Mouse (Mus musculus) hindbrain, embryonic 15.5 days (tissue): ENCODE data around the gene Cdc26. TPM values are rescaled to one million over a fixed set of nuclear protein-coding genes. Genes with fewer than 3 reads are reported as not detected.

Experiments
- ATAC-seq: fragments of 200-750 bp; cut with Nextera tagmentation; 2 replicates; pipeline ENCODE4 v1.8.0; 2017; ENCODE audit warnings: low read depth, moderate number of reproducible peaks, moderate TSS enrichment; ENCODE audit not compliant: low FRiP score
- H3K27ac ChIP-seq: fragments of 300-500 bp; sonication (generic); replicated peaks from 2 replicates; pipeline ENCODE4 v1.5.1; 2015; ENCODE audit warnings: mild to moderate bottlenecking, inconsistent platforms
- H3K27me3 ChIP-seq: fragments of 300-500 bp; sonication (generic); 2 replicates; pipeline ENCODE4 v1.6.1; 2015; ENCODE audit warnings: control low read depth, inconsistent platforms
- H3K36me3 ChIP-seq: fragments of 300-500 bp; sonication (generic); 2 replicates; pipeline ENCODE4 v1.6.1; 2015; ENCODE audit warnings: control low read depth, inconsistent platforms
- H3K4me1 ChIP-seq: fragments of 300-500 bp; sonication (generic); replicated peaks from 2 replicates; pipeline ENCODE4 v1.6.1; 2015; ENCODE audit warnings: control low read depth, inconsistent platforms
- H3K4me2 ChIP-seq: fragments of 300-500 bp; sonication (generic); 2 replicates; pipeline ENCODE4 v1.6.1; 2015; ENCODE audit warnings: moderate library complexity, mild to moderate bottlenecking, inconsistent platforms
- H3K4me3 ChIP-seq: fragments of 300-500 bp; sonication (generic); 2 replicates; pipeline ENCODE4 v1.5.1; 2015; ENCODE audit warnings: mild to moderate bottlenecking, inconsistent platforms
- H3K9ac ChIP-seq: fragments of 300-500 bp; sonication (generic); 2 replicates; pipeline ENCODE4 v1.6.1; 2015; ENCODE audit warnings: inconsistent platforms
- H3K9me3 ChIP-seq: fragments of 300-500 bp; sonication (generic); 2 replicates; pipeline ENCODE4 v1.6.1; 2016; ENCODE audit warnings: control low read depth, inconsistent platforms
- WGBS: fragments of 180-500 bp; shearing (Covaris S2); methylation state at CpG from one replicate; pipeline ENCODE4 v1.1.7; 2015; 5-methylcytosine and 5-hydroxymethylcytosine counted together
- polyA plus RNA-seq: library from polyadenylated mRNA; unstranded; fragments of >200 nt; fragmentation: Nextera tagmentation; extraction: Ambion mirVana; gene quantifications from 2 replicates; pipeline ENCODE4 v1.2.1, GENCODE M21; 2015

Gene Cdc26
- polyA plus RNA-seq, 1 experiment from 2014 or later: 74.2 TPM

- Histone ChIP-seq H3K27me3 (no peaks in the 10 kb centered on the region), H3K36me3 (no peaks in the 10 kb centered on the region), H3K9ac (no peak overlapping the region), H3K4me3 (no peak overlapping the region), H3K27ac (no peak overlapping the region), H3K4me1 (no peaks in the 10 kb centered on the region), H3K4me2 (no peak overlapping the region), H3K9me3 (no peaks in the 10 kb centered on the region)
- no peak for ATAC-seq
- WGBS: 21% methylated on average over 1 of the region's 1 CpGs
These were observed 36.0 kb downstream of the Cdc26 start for GRCm38 (mm10) chr4:62372410-62372809.

DNA sequence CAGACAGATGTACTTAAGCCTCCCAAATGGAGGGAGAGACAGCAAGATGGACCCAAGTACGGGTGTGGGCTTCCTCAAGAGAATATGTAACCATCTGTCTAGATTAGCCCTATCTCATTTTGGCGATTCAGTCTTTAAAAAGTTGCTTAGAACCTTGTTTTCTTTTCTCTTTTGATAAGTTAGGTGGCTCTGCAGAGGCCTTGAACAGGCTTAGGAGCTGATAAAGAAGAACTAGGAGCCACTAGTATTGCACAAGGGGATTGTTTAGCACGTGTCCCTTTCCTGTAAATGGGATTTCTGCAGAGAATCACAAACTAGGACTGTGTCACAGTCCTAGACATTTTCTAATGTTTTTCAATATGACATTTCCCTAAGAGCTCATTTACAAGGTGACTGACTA, 39.4 kb downstream of the Cdc26 start:
- Histone ChIP-seq H3K4me2 (no peak overlapping the region), H3K9ac (no peak overlapping the region), H3K4me1 (no peaks in the 10 kb centered on the region), H3K27me3 (no peaks in the 10 kb centered on the region), H3K36me3 (no peaks in the 10 kb centered on the region), H3K9me3 (no peaks in the 10 kb centered on the region), H3K27ac (no peak overlapping the region), H3K4me3 (no peak overlapping the region)
- no peak for ATAC-seq
- 85% methylated on average over 3 of the region's 3 CpGs for WGBS

GRCm38 (mm10) chr4:62367586-62367985, 40.9 kb downstream of the Cdc26 start:
- ATAC-seq: no peak
- Histone ChIP-seq H3K27me3 (no peaks in the 10 kb centered on the region), H3K27ac (no peak overlapping the region), H3K4me2 (no peak overlapping the region), H3K9me3 (no peaks in the 10 kb centered on the region), H3K4me3 (no peak overlapping the region), H3K4me1 (peaks cover under 1% of the 10 kb centered on the region; the same call in 1 of the 2 replicates), H3K9ac (no peak overlapping the region), H3K36me3 (no peaks in the 10 kb centered on the region)
- WGBS: 92% methylated on average over 6 of the region's 6 CpGs

GRCm38 (mm10) chr4:62366291-62366690, 42.2 kb downstream of the Cdc26 start:
- WGBS: 84% methylated on average over 4 of the region's 4 CpGs

GRCm38 (mm10) chr4:62364299-62364698, 44.1 kb downstream of the Cdc26 start:
- H3K36me3 ChIP-seq: no peaks in the 10 kb centered on the region
- no peaks in the 10 kb centered on the region for H3K27me3 ChIP-seq
- H3K9ac ChIP-seq: no peak overlapping the region
- H3K4me2 ChIP-seq: no peak overlapping the region
- H3K9me3 ChIP-seq: no peaks in the 10 kb centered on the region
- no peak for ATAC-seq
- peaks cover 19% of the 10 kb centered on the region for H3K4me1 ChIP-seq
- no peak overlapping the region for H3K4me3 ChIP-seq
- H3K27ac ChIP-seq: no peak overlapping the region
- 97% methylated on average over 8 of the region's 8 CpGs for WGBS

More at GRCm38 (mm10) chr4:62366291-62366690, 42.2 kb downstream of the Cdc26 start:
- Histone ChIP-seq H3K4me3 (no peak overlapping the region), H3K4me2 (no peak overlapping the region), H3K9me3 (no peaks in the 10 kb centered on the region), H3K27ac (no peak overlapping the region), H3K27me3 (no peaks in the 10 kb centered on the region), H3K4me1 (peaks cover 13% of the 10 kb centered on the region), H3K9ac (no peak overlapping the region), H3K36me3 (no peaks in the 10 kb centered on the region)
- ATAC-seq: no peak

GRCm38 (mm10) chr4:62362437-62362836, 46.0 kb downstream of the Cdc26 start:
- 89% methylated on average over 2 of the region's 2 CpGs for WGBS
- no peaks in the 10 kb centered on the region for H3K27me3 ChIP-seq

DNA sequence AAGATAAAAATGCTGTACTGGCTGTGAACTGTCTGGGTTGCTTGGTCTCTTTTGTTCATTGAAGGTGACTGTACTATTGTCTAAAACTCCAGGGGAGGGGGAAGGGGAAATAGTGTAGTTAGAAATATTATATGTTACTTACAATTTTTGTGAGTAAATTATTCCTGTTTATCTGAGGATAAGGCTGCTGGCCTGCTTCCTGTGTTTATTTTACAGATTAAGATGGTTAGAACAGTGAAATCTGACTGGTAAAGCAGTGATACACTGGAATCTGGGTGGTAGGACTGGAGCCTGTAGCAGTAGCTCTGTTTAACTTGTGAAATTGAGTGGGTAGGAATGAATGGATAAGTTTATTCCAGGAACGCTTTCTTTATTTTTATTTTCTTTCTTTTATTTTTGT, 46.4 kb downstream of the Cdc26 start:
- Histone ChIP-seq H3K4me3 (peak overlapping the region; percentile 82), H3K27ac (no peak overlapping the region), H3K4me1 (peaks cover 28% of the 10 kb centered on the region), H3K36me3 (no peaks in the 10 kb centered on the region), H3K4me2 (peak overlapping the region; percentile 60), H3K27me3 (no peaks in the 10 kb centered on the region), H3K9ac (0 out of 2 replicates have a peak overlapping the region, but pooled peaks have one; percentile 75), H3K9me3 (no peaks in the 10 kb centered on the region)
- ATAC-seq: no peak
- WGBS: 95% methylated on average over 1 of the region's 1 CpGs

More at GRCm38 (mm10) chr4:62362437-62362836, 46.0 kb downstream of the Cdc26 start:
- H3K4me2 ChIP-seq: no peak overlapping the region
- no peak overlapping the region for H3K4me3 ChIP-seq
- no peaks in the 10 kb centered on the region for H3K36me3 ChIP-seq
- ATAC-seq: no peak
- no peak overlapping the region for H3K27ac ChIP-seq
- peaks cover 28% of the 10 kb centered on the region for H3K4me1 ChIP-seq
- H3K9me3 ChIP-seq: no peaks in the 10 kb centered on the region
- no peak overlapping the region for H3K9ac ChIP-seq

DNA sequence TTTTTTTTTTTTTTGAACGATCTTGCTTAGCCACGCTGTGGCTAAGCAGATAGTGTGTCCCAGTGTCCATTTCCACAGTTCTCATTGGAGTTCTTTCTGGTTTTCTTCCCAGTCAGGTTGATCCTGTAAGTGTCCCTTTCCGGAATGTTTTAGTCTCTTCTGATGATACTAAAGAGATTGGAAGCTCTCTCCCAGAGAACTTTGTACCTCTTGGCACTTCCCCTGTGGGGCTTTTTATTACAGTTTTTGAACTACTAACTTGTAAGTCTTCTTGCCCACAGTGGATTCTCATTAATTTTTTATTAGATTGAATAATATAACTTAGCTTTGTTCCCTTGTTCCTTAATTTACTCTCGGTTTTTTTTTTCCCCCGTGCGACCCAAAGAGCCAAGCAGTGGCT, 46.9 kb downstream of the Cdc26 start:
- Histone ChIP-seq H3K4me1 (peaks cover 28% of the 10 kb centered on the region), H3K27ac (peak overlapping the region; percentile 82; the same call in 1 of the 2 replicates), H3K27me3 (no peaks in the 10 kb centered on the region), H3K9ac (peak overlapping the region; percentile 75; the same call in 1 of the 2 replicates), H3K4me2 (peak overlapping the region; percentile 60), H3K36me3 (no peaks in the 10 kb centered on the region), H3K4me3 (peak overlapping the region; percentile 82), H3K9me3 (no peaks in the 10 kb centered on the region)
- WGBS: 45% methylated on average over 6 of the region's 6 CpGs
- ATAC-seq: no peak

GRCm38 (mm10) chr4:62360805-62361455, 47.5 kb downstream of the Cdc26 start:
- Histone ChIP-seq H3K4me1 (peaks cover 28% of the 10 kb centered on the region), H3K27ac (peak overlapping the region; percentile 82), H3K27me3 (no peaks in the 10 kb centered on the region), H3K4me2 (peak overlapping the region; percentile 60), H3K9ac (peak overlapping the region; percentile 75), H3K4me3 (peak overlapping the region; percentile 82), H3K9me3 (no peaks in the 10 kb centered on the region), H3K36me3 (no peaks in the 10 kb centered on the region)
- under 1% methylated on average over 21 of the region's 22 CpGs for WGBS
- no peak; the same call in none of the 2 replicates for ATAC-seq

DNA sequence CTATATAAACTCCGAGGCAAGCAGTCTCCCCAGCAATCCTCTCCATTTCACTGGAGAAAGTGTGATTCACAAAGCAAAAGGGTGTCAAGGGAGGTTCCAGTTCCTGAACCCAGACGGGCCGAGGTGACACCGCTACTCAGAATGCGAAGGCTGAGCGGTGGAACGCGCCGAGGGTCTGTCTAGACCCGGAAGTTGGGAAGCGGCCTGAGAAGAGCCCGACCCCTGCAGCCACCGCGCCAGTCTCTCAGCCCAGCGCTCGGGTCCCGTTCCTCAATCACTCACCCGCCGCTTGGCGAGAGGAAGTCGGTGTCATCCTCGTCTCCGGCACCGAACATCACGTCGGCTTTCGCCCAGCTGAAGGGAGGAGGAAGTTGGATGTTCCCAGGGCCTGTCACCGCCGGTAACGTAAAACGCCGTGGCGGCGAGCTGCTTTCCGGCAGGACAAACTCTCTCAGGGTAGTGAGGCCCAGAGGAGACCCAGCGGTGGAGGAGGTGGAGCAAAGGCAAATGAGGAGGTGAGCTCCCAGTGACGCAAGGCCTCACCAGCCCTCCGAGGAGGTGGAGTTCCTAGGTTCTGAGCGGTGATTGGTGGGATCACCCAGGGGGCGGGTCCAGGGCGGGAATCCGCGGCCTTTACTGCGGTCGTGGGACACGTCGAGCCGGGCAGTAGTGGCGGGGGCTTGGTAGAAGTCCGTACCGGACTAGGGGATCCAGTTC, 48.2 kb downstream of the Cdc26 start, which contains the start of the genes Fkbp15 and Slc31a1:
Fkbp15 (minus strand) TSS at position 461 of the 717 bp plus-strand sequence.
Slc31a1 (plus strand) TSS at position 640 of the 717 bp plus-strand sequence.
- Histone ChIP-seq H3K9ac (peak within 1 kb of the TSS; percentile 75), H3K4me2 (peak within 1 kb of the TSS; percentile 60), H3K4me1 (peaks cover 28% of the 10 kb centered on the region), H3K4me3 (peak within 1 kb of the TSS; percentile 82), H3K27ac (peak within 1 kb of the TSS; percentile 83), H3K36me3 (no peaks in the 10 kb centered on the region), H3K27me3 (no peaks in the 10 kb centered on the region), H3K9me3 (no peaks in the 10 kb centered on the region)
- under 1% methylated on average over 51 of the region's 51 CpGs for WGBS
- ATAC-seq: peak; percentile 100

GRCm38 (mm10) chr4:62359256-62359775, 49.1 kb downstream of the Cdc26 start:
- Histone ChIP-seq H3K4me1 (peaks cover 28% of the 10 kb centered on the region), H3K27ac (peak overlapping the region; percentile 83), H3K4me2 (peak overlapping the region; percentile 60), H3K4me3 (peak overlapping the region; percentile 82), H3K9me3 (no peaks in the 10 kb centered on the region), H3K36me3 (no peaks in the 10 kb centered on the region), H3K27me3 (no peaks in the 10 kb centered on the region), H3K9ac (peak overlapping the region; percentile 69)
- WGBS: 51% methylated on average over 7 of the region's 7 CpGs
- no peak for ATAC-seq

- H3K4me1 ChIP-seq: peaks cover 28% of the 10 kb centered on the region
- ATAC-seq: no peak
- H3K9me3 ChIP-seq: no peaks in the 10 kb centered on the region
- WGBS: 92% methylated on average over 1 of the region's 1 CpGs
- H3K4me2 ChIP-seq: no peak overlapping the region
- no peaks in the 10 kb centered on the region for H3K27me3 ChIP-seq
- H3K4me3 ChIP-seq: no peak overlapping the region
- H3K9ac ChIP-seq: no peak overlapping the region
- H3K27ac ChIP-seq: no peak overlapping the region
- no peaks in the 10 kb centered on the region for H3K36me3 ChIP-seq
These were observed 50.8 kb downstream of the Cdc26 start for GRCm38 (mm10) chr4:62357631-62358148.
